Mouse (Mus musculus): ENCODE measurements around the gene Cdc14a. TPM values are rescaled to one million over a fixed set of nuclear protein-coding genes. Genes with fewer than 3 reads are reported as not detected.

The Cdc14a gene
- polyA plus RNA-seq, 1 experiment from 2014 or later = 15.7 TPM

DNA sequence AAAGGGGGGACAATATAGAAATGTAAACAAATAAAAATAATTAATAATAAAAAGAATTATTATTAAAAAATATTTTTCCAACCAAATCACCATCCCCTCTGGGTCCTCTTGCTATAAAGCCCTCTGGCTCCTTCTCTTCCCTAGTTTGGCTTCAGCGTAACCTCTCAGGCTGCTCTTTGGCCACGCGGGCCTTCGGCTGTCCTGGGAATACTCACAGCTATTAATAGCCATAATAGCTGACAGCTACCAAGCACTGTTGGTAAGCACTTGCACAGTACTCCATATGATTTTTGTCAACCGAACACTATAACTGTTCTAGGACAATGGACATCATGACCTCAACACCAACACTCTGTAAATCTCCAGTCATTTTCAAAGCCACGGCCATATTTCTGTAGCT lies 135.0 kb downstream of the Cdc14a start:
- Histone ChIP-seq H3K27me3 (ENCODE audit: control insufficient read depth, insufficient read depth, low read length) (no peaks in the 10 kb centered on the region), H3K9me3 (ENCODE audit: control insufficient read depth, low read depth, low read length) (no peaks in the 10 kb centered on the region), H3K36me3 (ENCODE audit: control insufficient read depth, insufficient read depth, low read length) (peaks cover 10% of the 10 kb centered on the region), H3K27ac (ENCODE audit: low read length) (no peak overlapping the region), H3K4me3 (ENCODE audit: low read depth, low read length) (no peak overlapping the region), H3K4me1 (ENCODE audit: control insufficient read depth, insufficient read depth, low read length) (0 out of 2 replicates have a peak, but pooled peaks cover 3% of the 10 kb centered on the region), H3K9ac (replicated peaks; ENCODE audit: low read depth, low read length) (no peak overlapping the region), H3K4me2 (replicated peaks; ENCODE audit: low read depth, low read length) (no peak overlapping the region)
- 82% methylated on average over 6 of the region's 6 CpGs for WGBS
- ATAC-seq (ENCODE audit: insufficient number of reproducible peaks, insufficient read depth, low FRiP score, low read depth) = no peak

DNA sequence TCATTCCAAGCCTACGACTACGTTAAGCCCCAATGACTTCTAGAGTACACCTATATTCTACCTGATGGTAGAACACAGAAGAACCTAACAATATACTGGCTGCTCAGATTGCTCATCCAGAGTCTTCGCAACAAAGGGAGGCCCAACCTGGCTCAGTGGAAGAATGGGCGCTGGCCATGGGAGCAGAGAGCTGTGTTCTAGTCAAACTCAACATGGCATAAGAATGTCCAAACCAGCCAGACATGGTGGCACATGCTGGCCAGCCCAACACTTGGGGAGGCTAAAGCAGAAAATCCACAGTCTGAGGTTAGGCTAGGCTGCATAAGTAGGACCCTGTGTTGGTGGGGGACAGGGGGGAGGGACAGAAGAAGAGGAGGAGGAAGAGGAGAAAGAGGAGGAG lies 139.1 kb downstream of the Cdc14a start:
- Histone ChIP-seq H3K27me3 (ENCODE audit: control insufficient read depth, insufficient read depth, low read length) (no peaks in the 10 kb centered on the region), H3K4me1 (ENCODE audit: control insufficient read depth, insufficient read depth, low read length) (0 out of 2 replicates have a peak, but pooled peaks cover 3% of the 10 kb centered on the region), H3K9ac (replicated peaks; ENCODE audit: low read depth, low read length) (no peak overlapping the region), H3K27ac (ENCODE audit: low read length) (no peak overlapping the region), H3K4me3 (ENCODE audit: low read depth, low read length) (no peak overlapping the region), H3K9me3 (ENCODE audit: control insufficient read depth, low read depth, low read length) (no peaks in the 10 kb centered on the region), H3K36me3 (ENCODE audit: control insufficient read depth, insufficient read depth, low read length) (peaks cover 4% of the 10 kb centered on the region; the same call in 1 of the 2 replicates), H3K4me2 (replicated peaks; ENCODE audit: low read depth, low read length) (no peak overlapping the region)
- no peak for ATAC-seq (ENCODE audit: insufficient number of reproducible peaks, insufficient read depth, low FRiP score, low read depth)
- WGBS = 96% methylated on average over 4 of the region's 4 CpGs

DNA sequence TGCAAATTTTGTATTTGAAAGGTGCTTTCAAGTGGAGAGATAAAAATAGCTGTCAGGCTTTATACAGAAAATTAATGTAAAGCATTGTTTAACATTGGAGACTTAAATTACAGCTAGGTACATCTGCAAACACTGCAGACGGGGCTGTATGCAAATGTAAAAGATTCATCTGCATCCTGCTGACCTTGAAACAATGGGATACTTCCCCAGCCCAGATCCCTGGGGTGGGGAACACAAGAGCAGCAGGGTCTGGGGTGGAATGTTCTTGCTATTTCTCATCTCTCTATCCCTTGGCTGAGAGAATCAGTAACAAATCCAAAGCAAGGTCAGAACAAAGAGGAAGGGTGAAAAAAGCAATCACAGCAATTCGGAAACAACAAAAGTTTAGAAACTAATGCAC lies 139.8 kb downstream of the Cdc14a start:
- ATAC-seq (ENCODE audit: insufficient number of reproducible peaks, insufficient read depth, low FRiP score, low read depth) = no peak
- no peaks in the 10 kb centered on the region for H3K9me3 ChIP-seq (ENCODE audit: control insufficient read depth, low read depth, low read length)
- 0 out of 2 replicates have a peak, but pooled peaks cover 3% of the 10 kb centered on the region for H3K4me1 ChIP-seq (ENCODE audit: control insufficient read depth, insufficient read depth, low read length)
- H3K27ac ChIP-seq (ENCODE audit: low read length) = no peak overlapping the region
- peaks cover 4% of the 10 kb centered on the region; the same call in 1 of the 2 replicates for H3K36me3 ChIP-seq (ENCODE audit: control insufficient read depth, insufficient read depth, low read length)
- H3K27me3 ChIP-seq (ENCODE audit: control insufficient read depth, insufficient read depth, low read length) = no peaks in the 10 kb centered on the region
- H3K4me2 ChIP-seq (replicated peaks; ENCODE audit: low read depth, low read length) = no peak overlapping the region
- WGBS = 64% methylated on average over 2 of the region's 2 CpGs
- no peak overlapping the region for H3K9ac ChIP-seq (replicated peaks; ENCODE audit: low read depth, low read length)
- no peak overlapping the region for H3K4me3 ChIP-seq (ENCODE audit: low read depth, low read length)

DNA sequence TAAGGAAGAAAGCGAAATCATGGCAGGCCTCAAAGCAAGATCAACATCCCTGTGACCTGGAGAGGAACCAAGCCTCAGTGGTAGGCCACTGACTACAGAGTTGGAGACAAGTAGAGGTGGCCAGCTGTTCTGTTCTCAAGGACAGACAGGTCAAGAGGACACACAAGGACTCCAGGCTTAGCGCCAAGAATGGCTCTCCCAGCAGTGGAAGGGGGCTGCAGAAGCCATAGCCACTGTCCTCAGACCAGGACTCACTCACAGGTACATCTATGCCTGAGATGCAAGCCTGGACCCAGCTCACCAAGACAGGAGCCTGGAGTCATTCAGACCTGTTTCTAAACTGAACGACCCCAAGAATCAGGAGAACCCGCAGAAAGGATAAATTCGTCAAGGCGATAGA lies 142.2 kb downstream of the Cdc14a start:
- Histone ChIP-seq H3K4me2 (replicated peaks; ENCODE audit: low read depth, low read length) (no peak overlapping the region), H3K36me3 (ENCODE audit: control insufficient read depth, insufficient read depth, low read length) (peaks cover 4% of the 10 kb centered on the region; the same call in 1 of the 2 replicates), H3K27me3 (ENCODE audit: control insufficient read depth, insufficient read depth, low read length) (no peaks in the 10 kb centered on the region), H3K4me3 (ENCODE audit: low read depth, low read length) (no peak overlapping the region), H3K9me3 (ENCODE audit: control insufficient read depth, low read depth, low read length) (no peaks in the 10 kb centered on the region), H3K9ac (replicated peaks; ENCODE audit: low read depth, low read length) (no peak overlapping the region), H3K4me1 (ENCODE audit: control insufficient read depth, insufficient read depth, low read length) (0 out of 2 replicates have a peak, but pooled peaks cover 3% of the 10 kb centered on the region), H3K27ac (ENCODE audit: low read length) (no peak overlapping the region)
- WGBS = 93% methylated on average over 6 of the region's 6 CpGs
- no peak for ATAC-seq (ENCODE audit: insufficient number of reproducible peaks, insufficient read depth, low FRiP score, low read depth)

DNA sequence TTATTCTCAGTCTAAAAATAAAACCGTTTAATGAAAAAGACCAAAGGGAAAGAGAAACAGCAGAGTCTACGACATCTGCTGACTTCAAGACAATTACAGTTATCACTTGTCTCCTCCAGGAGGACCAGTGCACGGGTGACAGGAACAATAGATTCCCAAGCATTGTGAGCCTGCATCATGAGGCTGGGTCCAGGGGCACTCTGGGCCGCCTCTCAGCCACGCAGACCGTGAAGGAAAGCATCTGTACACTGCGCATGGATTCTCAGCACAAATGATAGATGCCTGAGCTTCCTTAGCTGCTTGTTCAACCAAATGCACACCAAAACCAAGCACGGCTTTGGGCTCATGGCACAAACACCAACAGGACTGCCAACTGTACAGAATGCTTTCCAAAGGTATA lies 146.7 kb downstream of the Cdc14a start:
- Histone ChIP-seq H3K27ac (ENCODE audit: low read length) (no peak overlapping the region), H3K9me3 (ENCODE audit: control insufficient read depth, low read depth, low read length) (no peaks in the 10 kb centered on the region), H3K9ac (replicated peaks; ENCODE audit: low read depth, low read length) (no peak overlapping the region), H3K27me3 (ENCODE audit: control insufficient read depth, insufficient read depth, low read length) (no peaks in the 10 kb centered on the region), H3K4me2 (replicated peaks; ENCODE audit: low read depth, low read length) (no peak overlapping the region), H3K4me3 (ENCODE audit: low read depth, low read length) (no peak overlapping the region), H3K36me3 (ENCODE audit: control insufficient read depth, insufficient read depth, low read length) (peaks cover 4% of the 10 kb centered on the region; the same call in 1 of the 2 replicates), H3K4me1 (ENCODE audit: control insufficient read depth, insufficient read depth, low read length) (no peaks in the 10 kb centered on the region)
- WGBS = 85% methylated on average over 8 of the region's 8 CpGs
- ATAC-seq (ENCODE audit: insufficient number of reproducible peaks, insufficient read depth, low FRiP score, low read depth) = no peak

DNA sequence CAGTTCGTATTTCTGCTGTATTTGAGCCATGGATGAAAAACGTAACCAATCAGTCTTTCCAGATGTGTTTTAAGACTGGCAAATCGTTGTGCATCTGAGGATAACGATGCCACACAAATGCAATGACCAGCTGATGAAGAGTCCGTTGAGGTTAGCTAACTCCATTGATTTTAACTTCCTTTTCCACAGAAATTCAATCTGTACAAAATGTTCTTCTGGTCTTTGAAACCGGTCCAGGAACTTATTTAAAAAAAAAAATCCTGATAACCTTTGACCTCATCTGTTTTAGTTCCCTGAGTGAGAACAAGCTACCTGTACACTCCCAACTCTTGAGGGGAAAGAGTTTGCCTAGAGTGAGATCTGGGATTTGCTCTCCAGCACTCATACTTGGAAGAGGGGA lies 152.2 kb downstream of the Cdc14a start:
- no peak overlapping the region for H3K4me3 ChIP-seq (ENCODE audit: low read depth, low read length)
- H3K27ac ChIP-seq (ENCODE audit: low read length) = no peak overlapping the region
- no peaks in the 10 kb centered on the region for H3K27me3 ChIP-seq (ENCODE audit: control insufficient read depth, insufficient read depth, low read length)
- no peaks in the 10 kb centered on the region for H3K4me1 ChIP-seq (ENCODE audit: control insufficient read depth, insufficient read depth, low read length)
- H3K4me2 ChIP-seq (replicated peaks; ENCODE audit: low read depth, low read length) = no peak overlapping the region
- ATAC-seq (ENCODE audit: insufficient number of reproducible peaks, insufficient read depth, low FRiP score, low read depth) = no peak
- WGBS = 71% methylated on average over 6 of the region's 6 CpGs
- no peaks in the 10 kb centered on the region for H3K9me3 ChIP-seq (ENCODE audit: control insufficient read depth, low read depth, low read length)
- no peaks in the 10 kb centered on the region for H3K36me3 ChIP-seq (ENCODE audit: control insufficient read depth, insufficient read depth, low read length)
- H3K9ac ChIP-seq (replicated peaks; ENCODE audit: low read depth, low read length) = no peak overlapping the region

DNA sequence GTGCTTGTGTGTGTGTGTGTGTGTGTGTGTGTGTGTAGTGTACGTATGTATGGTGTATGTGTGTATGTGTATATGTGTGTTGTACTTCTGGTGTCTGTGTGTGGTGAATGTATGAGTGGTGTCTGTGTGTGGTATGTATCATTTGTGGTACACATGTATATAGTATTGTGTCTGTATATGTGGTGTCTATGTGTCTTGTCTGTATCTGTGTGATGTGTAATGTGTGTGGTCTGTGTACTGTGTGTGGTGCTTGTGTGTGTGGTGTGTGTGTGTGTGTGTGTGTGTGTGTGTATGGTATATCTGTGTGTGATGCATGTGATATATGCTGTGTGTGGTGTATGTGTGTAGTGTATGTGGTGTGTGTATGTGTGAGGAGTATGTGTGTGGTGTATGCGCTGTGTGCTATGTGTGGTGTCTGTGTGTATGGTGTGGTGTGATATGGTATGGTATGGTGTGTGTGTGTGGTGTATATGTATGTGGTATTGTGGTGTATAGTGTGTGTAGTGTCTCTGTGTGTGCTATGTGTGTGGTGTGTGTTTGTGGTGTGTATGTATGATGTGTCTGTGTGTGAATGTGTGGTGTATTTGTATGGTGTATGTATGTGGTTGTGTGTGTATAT lies 156.7 kb downstream of the Cdc14a start:
- Histone ChIP-seq H3K27ac (ENCODE audit: low read length) (no peak overlapping the region), H3K4me1 (ENCODE audit: control insufficient read depth, insufficient read depth, low read length) (peaks cover 3% of the 10 kb centered on the region; the same call in 1 of the 2 replicates), H3K4me2 (replicated peaks; ENCODE audit: low read depth, low read length) (no peak overlapping the region), H3K27me3 (ENCODE audit: control insufficient read depth, insufficient read depth, low read length) (no peaks in the 10 kb centered on the region), H3K36me3 (ENCODE audit: control insufficient read depth, insufficient read depth, low read length) (no peaks in the 10 kb centered on the region), H3K9me3 (ENCODE audit: control insufficient read depth, low read depth, low read length) (no peaks in the 10 kb centered on the region), H3K9ac (replicated peaks; ENCODE audit: low read depth, low read length) (no peak overlapping the region), H3K4me3 (ENCODE audit: low read depth, low read length) (no peak overlapping the region)
- ATAC-seq (ENCODE audit: insufficient number of reproducible peaks, insufficient read depth, low FRiP score, low read depth) = peak; percentile 75; the same call in 1 of the 2 replicates
- WGBS = 95% methylated on average over 2 of the region's 2 CpGs

DNA sequence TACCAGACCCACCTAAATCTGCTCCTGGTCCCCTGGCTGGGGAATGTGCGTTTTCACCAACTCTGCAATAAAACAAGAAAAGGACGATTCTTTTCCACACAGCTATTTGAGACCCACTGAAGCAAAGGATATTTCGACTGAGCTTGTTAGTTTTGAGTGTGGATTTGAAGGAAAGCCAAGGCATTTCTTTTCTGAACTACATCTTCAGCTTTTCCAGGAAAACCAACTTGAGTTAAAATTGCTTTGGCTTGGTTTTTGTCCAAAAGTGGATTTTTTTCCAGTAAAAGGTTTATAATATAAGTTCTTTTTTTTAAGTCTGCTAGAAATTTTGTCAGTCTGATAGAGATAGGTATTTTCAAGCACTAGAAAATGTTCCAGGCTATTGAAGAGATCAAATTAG lies 157.5 kb downstream of the Cdc14a start:
- no peak overlapping the region for H3K4me2 ChIP-seq (replicated peaks; ENCODE audit: low read depth, low read length)
- no peak overlapping the region for H3K4me3 ChIP-seq (ENCODE audit: low read depth, low read length)
- no peaks in the 10 kb centered on the region for H3K36me3 ChIP-seq (ENCODE audit: control insufficient read depth, insufficient read depth, low read length)
- peaks cover 3% of the 10 kb centered on the region; the same call in 1 of the 2 replicates for H3K4me1 ChIP-seq (ENCODE audit: control insufficient read depth, insufficient read depth, low read length)
- H3K9me3 ChIP-seq (ENCODE audit: control insufficient read depth, low read depth, low read length) = no peaks in the 10 kb centered on the region
- peak overlapping the region; percentile 52; the same call in 1 of the 2 replicates for H3K27ac ChIP-seq (ENCODE audit: low read length)
- 53% methylated on average over 3 of the region's 3 CpGs for WGBS
- no peaks in the 10 kb centered on the region for H3K27me3 ChIP-seq (ENCODE audit: control insufficient read depth, insufficient read depth, low read length)
- H3K9ac ChIP-seq (replicated peaks; ENCODE audit: low read depth, low read length) = no peak overlapping the region
- no peak for ATAC-seq (ENCODE audit: insufficient number of reproducible peaks, insufficient read depth, low FRiP score, low read depth)

DNA sequence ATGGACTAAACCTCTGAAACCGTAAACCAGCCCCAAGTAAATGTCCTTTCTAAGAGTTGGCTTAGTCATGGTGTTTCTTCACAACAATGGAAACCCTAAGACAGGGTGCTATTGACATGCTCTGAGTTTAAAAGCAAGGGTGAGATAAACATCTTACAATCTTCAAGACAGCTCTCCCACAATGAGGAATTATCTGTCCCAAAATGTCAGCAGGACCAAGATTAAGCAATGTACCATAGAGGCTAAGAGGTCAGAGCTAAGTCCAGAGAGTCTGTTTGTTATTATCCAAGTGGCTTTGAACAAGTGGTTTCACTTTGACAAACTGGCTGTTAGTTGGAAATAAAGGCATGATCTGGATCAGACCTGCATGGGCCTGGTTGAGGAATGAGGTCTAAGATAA lies 159.9 kb downstream of the Cdc14a start:
- ATAC-seq (ENCODE audit: insufficient number of reproducible peaks, insufficient read depth, low FRiP score, low read depth) = no peak
- Histone ChIP-seq H3K27me3 (ENCODE audit: control insufficient read depth, insufficient read depth, low read length) (no peaks in the 10 kb centered on the region), H3K4me2 (replicated peaks; ENCODE audit: low read depth, low read length) (no peak overlapping the region), H3K4me1 (ENCODE audit: control insufficient read depth, insufficient read depth, low read length) (peaks cover 3% of the 10 kb centered on the region; the same call in 1 of the 2 replicates), H3K4me3 (ENCODE audit: low read depth, low read length) (no peak overlapping the region), H3K27ac (ENCODE audit: low read length) (no peak overlapping the region), H3K36me3 (ENCODE audit: control insufficient read depth, insufficient read depth, low read length) (no peaks in the 10 kb centered on the region), H3K9ac (replicated peaks; ENCODE audit: low read depth, low read length) (no peak overlapping the region), H3K9me3 (ENCODE audit: control insufficient read depth, low read depth, low read length) (no peaks in the 10 kb centered on the region)
- 82% methylated on average over 1 of the region's 1 CpGs for WGBS
